Mouse (Mus musculus) spleen, adult 2 months (tissue): ENCODE results near the gene Tmem87a. TPM values are rescaled to one million over a fixed set of nuclear protein-coding genes. Genes with fewer than 3 reads are reported as not detected.

Experiments used
- DNase-seq, 2 experiments: peaks; one replicate each; pipeline versions ENCODE4 v3.0.0 to v3.0.0-alpha.2; 2012 to 2021; ENCODE audit warnings: low spot score in 2 of 2, low read depth in 1 of 2
- H3K27ac ChIP-seq: fragments of 200-500 bp; 2 replicates; pipeline ENCODE4 v1.5.1; 2012; ENCODE audit warnings: low read length, inconsistent platforms; ENCODE audit not compliant: insufficient read depth
- H3K27me3 ChIP-seq: fragments of 200-500 bp; 2 replicates; pipeline ENCODE4 v1.6.1; 2012; ENCODE audit warnings: mild to moderate bottlenecking, moderate library complexity, low read length, inconsistent platforms; ENCODE audit not compliant: control insufficient read depth, insufficient read depth
- H3K36me3 ChIP-seq: fragments of 200-500 bp; 2 replicates; pipeline ENCODE4 v1.6.1; 2012; ENCODE audit warnings: mild to moderate bottlenecking, low read length, inconsistent platforms; ENCODE audit not compliant: control insufficient read depth, insufficient read depth
- H3K4me1 ChIP-seq: fragments of 200-500 bp; 2 replicates; pipeline ENCODE4 v1.6.1; 2011; ENCODE audit warnings: inconsistent platforms; ENCODE audit not compliant: control insufficient read depth, insufficient read depth, insufficient read length
- H3K4me3 ChIP-seq: fragments of 200-500 bp; 2 replicates; pipeline ENCODE4 v1.5.1; 2011; ENCODE audit warnings: mild to moderate bottlenecking, inconsistent platforms; ENCODE audit not compliant: insufficient read depth, insufficient read length; ENCODE audit errors: extremely low read depth
- CTCF ChIP-seq: fragments of 200-500 bp; IDR thresholded peaks from 2 replicates; pipeline ENCODE4 v1.5.1; 2011; ENCODE audit warnings: mild to moderate bottlenecking, inconsistent platforms; ENCODE audit not compliant: insufficient read depth, insufficient read length, insufficient replicate concordance; ENCODE audit errors: extremely low read depth
- POLR2A ChIP-seq: fragments of 200-500 bp; IDR thresholded peaks from 2 replicates; pipeline ENCODE4 v1.6.1; 2011; ENCODE audit warnings: low read depth, low read length, inconsistent platforms
- WGBS: fragments of 180-500 bp; shearing (Covaris S2); methylation state at CpG from one replicate; pipeline ENCODE4 v1.1.7; 2018; 5-methylcytosine and 5-hydroxymethylcytosine counted together
- polyA plus RNA-seq: library from polyadenylated mRNA; depleted of rRNA; stranded (reverse); fragments of >200 nt; gene quantifications from 2 replicates; pipeline ENCODE4 v1.2.3, GENCODE M21; 2012

The Tmem87a gene
- polyA plus RNA-seq, 1 experiment = 7.1 TPM

DNA sequence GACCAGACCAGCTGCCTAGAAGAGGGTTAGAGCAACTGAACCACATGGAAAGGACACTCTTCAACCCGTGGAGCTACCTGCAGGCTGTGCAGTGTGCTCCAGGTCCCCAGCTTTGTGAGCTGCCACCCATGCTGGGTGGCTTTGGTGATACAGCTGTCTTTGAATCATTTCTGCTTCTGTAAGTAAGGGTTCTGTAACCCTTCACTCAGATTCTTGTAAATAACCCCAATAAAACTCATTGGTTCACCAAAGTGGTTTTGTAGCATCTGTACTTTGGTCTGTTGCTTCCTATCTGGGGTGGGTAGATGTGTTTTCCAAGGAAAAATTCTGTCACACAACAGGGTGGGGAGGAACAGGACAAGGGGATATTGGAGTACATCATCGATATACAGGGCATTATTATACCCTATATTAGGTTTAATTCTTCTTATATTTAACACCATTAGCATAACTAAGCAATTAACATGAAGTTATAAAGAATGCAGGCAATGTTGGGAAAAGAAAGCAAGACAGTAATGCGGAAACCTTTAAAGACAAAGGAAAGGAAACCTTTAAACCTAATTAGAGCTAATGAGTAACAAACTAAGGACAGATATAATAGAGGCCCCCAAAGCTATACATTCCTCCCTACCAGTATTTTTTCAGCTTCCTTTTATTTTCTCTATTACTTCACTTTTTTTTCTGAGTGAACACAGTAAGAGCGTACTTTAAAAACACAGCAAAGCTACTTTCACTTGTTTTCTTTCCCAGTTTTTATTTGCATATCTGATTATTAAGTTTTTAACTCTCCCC lies 36.3 kb downstream of the Tmem87a start:
- WGBS = 96% methylated on average over 4 of the region's 4 CpGs
- TF ChIP-seq POLR2A (no peak), CTCF (no peak)
- H3K27me3 ChIP-seq = no peaks in the 10 kb centered on the region
- peaks cover 40% of the 10 kb centered on the region for H3K36me3 ChIP-seq
- H3K4me3 ChIP-seq = no peak overlapping the region
- no peak for DNase-seq
- no peaks in the 10 kb centered on the region for H3K4me1 ChIP-seq
- H3K27ac ChIP-seq = no peak overlapping the region

DNA sequence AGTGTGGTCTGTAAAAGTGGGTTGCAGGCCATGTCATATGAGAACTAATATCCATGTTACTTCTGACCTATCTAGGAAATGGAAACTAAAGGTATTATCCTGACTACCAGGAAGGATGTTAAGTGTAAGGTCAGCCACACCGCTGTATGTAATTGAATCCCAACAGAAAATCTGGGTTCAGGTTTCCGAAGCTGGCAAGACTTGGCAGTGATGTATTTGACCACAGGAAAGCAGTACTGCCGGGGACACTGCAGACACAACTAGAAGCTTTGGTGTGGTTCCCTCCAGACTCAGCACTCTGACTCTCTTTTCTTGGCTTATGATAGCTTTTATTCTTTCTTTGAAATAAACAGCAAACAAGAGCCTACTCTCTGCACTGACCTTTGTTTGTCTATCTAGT lies 37.4 kb downstream of the Tmem87a start:
- Histone ChIP-seq H3K4me1 (no peaks in the 10 kb centered on the region), H3K27me3 (no peaks in the 10 kb centered on the region; the same call in 1 of the 2 replicates), H3K27ac (no peak overlapping the region), H3K4me3 (no peak overlapping the region), H3K36me3 (peaks cover 48% of the 10 kb centered on the region)
- no peak for DNase-seq
- no peak for TF ChIP-seq POLR2A
- no peak for TF ChIP-seq CTCF
- WGBS = 92% methylated on average over 3 of the region's 3 CpGs

DNA sequence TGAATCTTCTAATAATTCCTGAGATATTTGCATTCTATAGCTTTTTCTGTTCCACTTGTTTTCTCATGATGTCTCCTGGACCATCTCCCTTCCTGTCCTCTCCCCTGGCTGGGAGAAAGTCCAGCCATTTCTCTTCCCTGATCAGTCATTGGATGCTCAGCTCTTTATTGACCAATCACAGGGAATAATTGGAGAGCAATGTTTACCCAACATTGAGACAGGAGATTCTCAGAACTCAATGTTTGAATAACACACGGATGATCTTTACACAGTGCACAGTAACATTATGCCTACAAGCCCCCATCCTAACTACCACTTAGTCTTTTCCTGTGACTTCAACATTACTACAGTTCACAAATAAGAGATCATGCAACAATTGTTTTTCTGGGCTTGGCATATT lies 43.5 kb downstream of the Tmem87a start:
- H3K36me3 ChIP-seq = peaks cover 29% of the 10 kb centered on the region

DNA sequence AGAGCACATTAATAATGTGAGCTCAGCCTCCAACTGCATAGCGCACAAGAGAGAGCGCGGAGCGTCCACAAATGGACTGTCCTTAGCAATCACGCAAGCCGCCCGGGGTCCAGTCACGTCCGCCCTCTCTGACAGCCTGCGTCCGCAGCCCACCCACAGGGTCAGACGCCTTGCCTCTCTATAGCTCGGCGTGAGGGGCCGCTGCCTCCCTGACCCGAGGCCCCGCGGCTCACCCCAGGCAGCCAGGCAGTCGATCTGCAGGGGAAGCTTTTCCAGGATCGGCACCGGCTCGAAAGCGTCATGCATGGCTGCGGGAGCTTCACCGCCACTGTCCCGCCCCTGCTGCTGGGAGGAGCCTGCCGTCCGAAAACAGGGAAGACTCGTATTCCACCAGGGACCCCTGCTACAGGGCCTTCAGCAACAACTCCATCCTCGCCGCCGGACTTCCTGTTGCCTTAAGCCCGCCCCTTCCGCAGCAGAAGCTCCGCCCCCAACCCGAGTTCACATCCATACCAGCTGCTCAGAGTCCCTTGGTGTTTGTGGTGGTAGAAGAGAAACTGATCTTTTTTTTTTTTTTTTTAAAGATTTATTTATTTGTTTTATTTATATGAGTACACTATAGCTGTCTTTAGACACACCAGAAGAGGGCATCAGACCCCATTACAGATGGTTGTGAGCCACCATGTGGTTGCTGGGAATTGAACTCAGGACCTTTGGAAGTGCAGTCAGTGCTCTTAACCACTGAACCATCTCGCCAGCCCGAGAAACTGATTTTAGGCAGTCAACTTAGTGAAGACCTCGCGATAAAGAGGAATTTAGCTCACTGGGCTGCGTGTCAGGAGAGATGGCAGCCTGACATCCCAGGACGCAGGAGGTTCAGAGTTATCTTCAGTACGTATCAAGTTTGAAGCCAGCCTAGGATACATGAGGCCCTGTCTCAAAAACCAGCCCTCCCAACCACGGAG lies 50.9 kb downstream of the Tmem87a start, which contains the start of gene Vps39:
Vps39 (minus strand) TSS at position 456 of the 965 bp plus-strand sequence.
- H3K27ac ChIP-seq = peak within 1 kb of the TSS; percentile 43; the same call in 1 of the 2 replicates

More for the DNA sequence above, 43.5 kb downstream of the Tmem87a start:
- H3K27me3 ChIP-seq = no peaks in the 10 kb centered on the region; the same call in 1 of the 2 replicates
- no peak overlapping the region for H3K27ac ChIP-seq
- TF ChIP-seq CTCF (no peak), POLR2A (no peak)
- no peaks in the 10 kb centered on the region for H3K4me1 ChIP-seq
- H3K4me3 ChIP-seq = no peak overlapping the region
- DNase-seq = no peak
- 92% methylated on average over 1 of the region's 1 CpGs for WGBS

DNA sequence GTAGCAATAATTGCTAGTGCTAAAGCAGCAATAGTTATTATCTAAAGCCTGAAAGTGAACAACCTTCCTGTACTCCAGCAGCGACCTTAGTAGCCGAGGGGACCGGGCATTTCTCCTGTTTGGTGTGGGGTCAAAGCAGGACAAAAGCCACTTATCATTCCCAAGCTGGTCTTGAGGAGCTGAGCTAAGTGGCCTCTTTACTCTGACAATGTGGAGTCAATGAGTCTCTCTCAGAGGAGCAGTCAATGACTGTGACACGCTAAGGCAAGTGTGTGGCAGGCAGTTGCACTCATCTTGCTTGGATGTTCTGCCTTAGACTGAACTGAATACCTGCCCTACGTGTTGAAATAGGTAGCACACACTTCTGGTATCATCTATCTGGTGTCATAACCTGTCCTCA lies 52.6 kb downstream of the Tmem87a start:
- Histone ChIP-seq H3K4me3 (no peak overlapping the region), H3K4me1 (peaks cover 11% of the 10 kb centered on the region), H3K36me3 (peaks cover 7% of the 10 kb centered on the region), H3K27me3 (no peaks in the 10 kb centered on the region), H3K27ac (no peak overlapping the region)
- DNase-seq = no peak
- WGBS = 88% methylated on average over 5 of the region's 5 CpGs
- TF ChIP-seq POLR2A = no peak
- no peak for TF ChIP-seq CTCF

More for the DNA sequence above, 50.9 kb downstream of the Tmem87a start, which contains the start of gene Vps39:
- TF ChIP-seq CTCF = no peak
- peak; percentile 38; the same call in 1 of the 2 replicates for TF ChIP-seq POLR2A
- Histone ChIP-seq H3K36me3 (peaks cover 8% of the 10 kb centered on the region), H3K4me3 (peak within 1 kb of the TSS; percentile 98), H3K4me1 (peaks cover 9% of the 10 kb centered on the region), H3K27me3 (no peaks in the 10 kb centered on the region)
- peak; percentile 65 to 85 for DNase-seq
- WGBS = 9% methylated on average over 44 of the region's 44 CpGs

DNA sequence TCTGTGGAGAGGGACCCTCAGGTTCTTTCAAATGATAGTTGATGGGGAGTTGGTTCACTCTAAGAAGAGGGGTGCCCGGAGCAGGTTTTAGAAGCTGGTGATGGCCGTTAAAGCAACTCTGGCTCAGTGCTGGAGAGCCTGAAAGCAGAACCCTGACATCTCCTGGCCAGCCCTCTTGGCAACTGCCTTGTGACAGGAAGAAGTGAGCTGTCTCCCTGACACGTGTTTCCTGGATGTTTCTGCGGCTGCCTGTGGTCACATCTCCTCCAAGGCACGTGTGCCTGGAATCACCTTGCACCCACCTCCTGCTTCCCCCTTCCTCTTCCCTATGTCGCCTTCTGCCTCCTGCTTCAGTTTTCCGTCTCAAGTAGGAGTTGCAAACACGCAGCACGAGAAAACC lies 55.8 kb downstream of the Tmem87a start:
- Histone ChIP-seq H3K4me3 (no peak overlapping the region), H3K27ac (no peak overlapping the region), H3K4me1 (peaks cover 11% of the 10 kb centered on the region), H3K27me3 (no peaks in the 10 kb centered on the region), H3K36me3 (peaks cover 21% of the 10 kb centered on the region)
- WGBS = 12% methylated on average over 9 of the region's 9 CpGs
- DNase-seq = no peak
- no peak for TF ChIP-seq CTCF
- TF ChIP-seq POLR2A = no peak
